Mouse (Mus musculus) adrenal gland, postnatal 4 days (tissue): Measurements from ENCODE around the gene Dusp14. TPM values are rescaled to one million over a fixed set of nuclear protein-coding genes. Genes with fewer than 3 reads are reported as not detected.

Experiments
- DNase-seq, 2 experiments: peaks; one replicate each; pipeline ENCODE4 v3.0.0; 2021 to 2022; ENCODE audit warnings: low spot score in 2 of 2, mixed read lengths in 2 of 2
- total RNA-seq, 2 experiments: library from RNA; stranded (reverse); gene quantifications; 2 replicates each; pipeline ENCODE4 v1.2.3; 2021

The Dusp14 gene
- total RNA-seq, 2 experiments from 2014 or later, result 4.5 to 6.3 TPM

DNA sequence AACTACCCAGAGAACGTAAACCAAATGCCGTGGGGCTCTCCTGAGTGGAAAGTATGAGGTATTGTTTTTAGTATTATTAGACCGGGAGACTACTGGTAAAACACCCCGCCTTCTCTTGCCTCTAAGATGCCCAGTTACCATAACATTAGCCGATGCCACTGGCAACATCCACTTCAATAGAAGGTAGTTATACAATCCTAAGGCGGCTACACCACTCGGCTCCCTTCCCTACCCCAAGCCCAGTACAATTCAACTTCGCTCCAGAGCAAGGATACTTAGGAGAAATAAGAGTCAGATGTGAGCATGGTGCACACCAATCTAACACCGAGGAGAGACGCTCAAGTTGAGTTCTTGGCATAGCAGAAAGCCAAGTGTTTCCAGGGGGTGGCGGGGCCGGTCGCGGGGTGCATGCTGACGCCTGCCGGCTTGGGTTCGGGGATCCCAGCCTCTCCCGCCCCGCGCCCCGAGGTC is 1.3 kb downstream of the Dusp14 start:
- no peak for DNase-seq

DNA sequence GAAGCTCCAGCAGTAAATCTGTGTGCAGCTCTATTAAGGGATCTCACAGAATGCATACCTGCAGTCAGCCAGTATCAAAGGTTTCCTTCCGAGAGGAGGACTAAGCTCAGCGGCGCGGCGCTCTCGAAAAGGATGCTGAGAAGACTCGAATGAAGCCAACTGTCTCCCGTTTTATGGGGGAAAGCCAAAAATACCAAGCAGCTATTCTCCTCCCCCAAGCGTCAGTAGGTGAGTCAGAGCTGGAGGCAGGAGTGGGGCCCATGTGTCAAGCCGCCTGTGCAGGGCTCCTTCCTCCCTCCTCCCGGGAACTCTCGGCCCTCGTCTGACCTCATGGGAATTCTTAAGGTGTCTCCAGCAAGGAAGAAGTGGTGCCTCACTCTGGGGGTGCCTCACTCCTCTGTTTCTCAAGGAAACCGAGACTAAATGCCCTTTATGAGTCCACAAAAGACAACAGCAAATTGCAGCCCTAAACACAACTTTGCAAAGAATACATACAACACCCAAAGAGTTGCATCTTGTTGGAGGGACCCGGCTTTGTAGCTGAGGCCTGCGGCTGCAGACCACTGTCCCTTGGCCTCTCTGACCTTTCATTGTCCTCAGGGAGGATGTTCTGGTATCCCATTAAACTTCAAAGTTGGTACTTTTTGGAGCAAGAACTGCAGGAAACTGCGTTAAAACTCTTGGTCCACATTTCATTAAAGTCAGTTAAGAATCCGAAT is 2.0 kb downstream of the Dusp14 start:
- no peak for DNase-seq

DNA sequence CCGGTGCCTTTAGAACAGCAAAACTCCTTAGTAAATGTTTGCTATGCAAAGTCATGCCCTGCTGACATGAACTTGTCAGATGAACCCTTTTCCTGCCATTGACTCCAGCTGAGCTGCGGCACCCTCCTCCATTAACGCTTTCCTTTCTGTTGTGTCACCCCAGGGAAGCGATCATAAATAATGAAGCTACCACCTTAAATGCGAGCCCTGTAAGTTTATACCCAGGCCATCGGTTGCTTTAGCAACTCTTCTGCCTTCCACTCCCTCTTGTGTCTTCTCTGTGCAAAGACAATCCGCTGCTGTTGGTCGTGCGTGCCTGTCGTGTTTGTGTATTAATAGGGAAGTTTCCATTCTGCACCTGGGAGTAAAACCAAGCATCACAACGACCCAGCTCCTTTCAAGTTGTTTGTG is 3.0 kb downstream of the Dusp14 start:
- no peak for DNase-seq

DNA sequence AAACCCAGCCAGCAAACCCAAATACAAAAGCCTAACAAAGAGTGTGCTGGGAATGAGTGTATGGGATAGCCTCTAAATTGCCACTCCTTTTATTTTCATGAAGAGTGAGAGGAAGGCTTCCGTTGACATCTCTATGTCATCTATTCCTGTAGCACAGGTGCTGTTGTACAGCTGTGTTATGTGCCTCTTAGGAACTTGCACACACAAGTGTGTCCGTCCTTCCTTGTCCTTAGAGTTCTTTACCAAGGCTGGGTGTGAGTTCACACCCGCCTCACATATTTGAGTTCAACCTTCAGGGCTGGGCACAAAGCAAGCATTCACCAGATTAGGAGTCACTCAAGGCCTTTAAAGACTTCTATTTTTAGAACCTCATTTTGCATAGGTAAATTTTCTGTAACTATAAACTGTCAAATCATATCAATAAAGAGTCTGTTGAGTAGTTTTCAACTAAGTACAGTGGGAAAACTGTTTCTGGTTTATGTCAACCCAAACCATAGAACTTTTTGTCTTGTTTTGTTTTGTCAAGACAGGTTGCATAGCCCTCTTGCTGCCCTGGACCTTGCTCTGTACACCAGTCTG is 5.3 kb downstream of the Dusp14 start:
- no peak for DNase-seq

DNA sequence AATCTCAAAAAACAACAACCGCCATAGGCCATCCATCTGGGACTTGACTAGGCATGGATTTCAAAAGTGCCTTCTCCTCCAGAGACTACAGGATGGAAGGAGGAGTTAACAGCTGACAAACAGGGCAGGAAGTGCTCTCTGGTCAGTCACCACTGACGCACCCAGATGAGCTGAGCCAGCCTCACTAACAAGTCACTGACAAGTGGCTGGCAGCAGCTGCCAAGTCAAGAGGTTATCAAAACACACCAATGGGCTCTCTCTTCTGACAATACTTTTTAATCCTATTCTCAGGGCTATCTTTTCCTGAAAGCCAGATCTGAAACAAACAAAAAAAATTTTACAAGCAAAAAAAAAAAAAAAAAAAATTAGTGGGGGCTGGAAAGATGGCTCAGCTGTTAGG is 6.3 kb downstream of the Dusp14 start:
- DNase-seq, result no peak

DNA sequence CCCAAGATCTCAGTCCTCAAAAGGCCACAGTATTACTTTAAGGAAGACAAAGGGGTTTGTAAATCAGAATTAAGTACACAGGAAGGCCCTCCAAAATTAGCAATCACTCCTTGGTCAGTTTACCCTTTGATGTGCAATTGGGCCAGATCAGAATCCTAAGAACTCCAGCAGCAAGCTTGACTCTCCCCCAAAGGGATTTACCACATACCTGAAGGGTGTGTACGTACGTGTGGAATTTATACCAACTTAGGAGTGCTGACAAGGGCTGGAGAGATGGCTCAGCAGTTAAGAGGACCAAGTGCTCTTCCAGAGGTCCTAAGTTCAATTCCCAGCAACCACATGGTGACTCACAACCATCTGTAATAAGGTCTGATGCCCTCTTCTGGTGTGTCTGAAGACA is 7.2 kb downstream of the Dusp14 start:
- DNase-seq, result no peak

DNA sequence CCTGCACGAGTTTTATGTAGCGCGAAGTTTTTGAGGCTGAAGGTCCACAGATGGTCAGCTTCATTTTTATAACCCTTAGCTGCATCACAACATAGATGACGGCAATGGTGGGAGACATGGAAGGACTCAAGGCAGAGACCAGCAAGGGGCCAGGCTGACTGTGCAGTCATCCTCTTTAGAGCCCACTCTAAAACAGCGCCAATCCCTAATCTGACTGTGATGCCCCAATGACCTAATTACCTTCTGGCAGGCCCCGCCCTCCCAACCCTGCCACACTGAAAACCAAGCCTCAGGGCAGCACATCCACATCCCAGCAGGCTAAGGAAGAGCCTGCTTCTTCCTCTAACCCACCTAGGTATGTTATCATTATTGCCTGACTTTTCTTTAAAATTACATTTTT is 8.4 kb downstream of the Dusp14 start:
- DNase-seq, result no peak

DNA sequence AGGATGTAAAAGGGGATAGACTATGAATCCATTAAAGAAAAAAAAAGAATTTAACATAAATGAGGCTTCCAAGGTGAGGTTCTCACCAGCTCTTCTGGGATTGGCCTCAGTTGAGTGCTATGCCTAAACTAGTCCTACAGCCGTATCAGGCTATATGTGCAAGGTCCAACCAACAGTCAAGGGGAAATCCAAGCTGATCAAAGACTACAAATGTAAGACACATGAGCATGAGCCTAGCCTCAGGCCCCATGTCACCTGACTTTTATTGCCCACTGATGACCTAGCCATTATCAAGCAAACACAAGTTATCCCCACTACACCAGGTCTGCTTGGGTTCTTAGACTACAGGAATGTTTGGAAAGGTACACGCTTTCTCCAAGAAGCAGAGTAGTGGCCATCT is 9.3 kb downstream of the Dusp14 start:
- DNase-seq, result no peak

DNA sequence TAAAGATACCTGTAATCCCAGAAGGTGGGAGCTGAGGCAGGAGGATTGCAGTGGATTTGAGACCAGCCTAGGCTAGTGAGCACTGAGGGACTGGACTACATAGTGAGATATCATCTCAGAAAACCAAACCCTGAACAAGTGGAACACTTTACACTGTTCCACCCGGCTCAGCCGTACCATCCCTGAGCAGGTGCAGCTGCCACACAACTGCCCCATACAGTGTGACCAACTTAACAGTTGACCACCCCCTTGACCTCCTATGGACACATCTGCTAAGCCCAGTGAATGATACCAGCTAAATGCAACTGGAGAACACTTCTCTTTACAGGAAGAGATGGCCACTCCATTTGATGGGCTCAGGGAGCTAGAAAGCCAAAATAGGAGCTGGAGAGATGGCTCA is 11.6 kb downstream of the Dusp14 start:
- no peak for DNase-seq

DNA sequence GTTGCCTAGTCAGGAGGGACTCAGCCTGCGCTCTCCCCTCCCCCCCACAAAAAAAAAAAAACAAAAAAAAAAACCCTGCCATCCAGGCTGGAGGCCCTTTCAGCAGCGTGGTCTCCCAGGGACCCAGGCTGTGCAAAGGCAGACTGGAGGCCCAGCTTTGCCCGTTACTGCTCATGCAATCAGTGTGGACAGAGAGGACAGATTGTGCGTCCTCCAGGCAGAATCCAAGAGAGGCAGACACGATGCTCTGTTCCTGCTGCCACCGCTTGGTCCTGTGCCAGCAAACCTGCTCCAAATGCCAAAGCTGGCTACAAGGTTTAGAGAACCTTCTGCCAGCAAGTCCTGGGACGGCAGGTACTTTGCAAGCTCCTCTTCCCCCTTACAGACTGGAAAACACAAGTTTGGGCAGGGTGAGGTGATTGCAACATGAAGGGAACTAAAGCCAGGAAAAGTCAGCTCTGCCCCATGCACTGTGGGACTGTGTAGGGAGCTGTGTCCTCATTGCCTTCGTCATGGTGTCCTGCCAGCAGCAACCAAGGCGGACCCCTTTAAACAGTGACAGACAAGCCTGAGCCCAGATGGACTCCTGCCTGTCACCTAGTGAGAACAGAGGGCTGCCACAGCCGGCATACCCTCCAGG is 15.4 kb downstream of the Dusp14 start:
- no peak for DNase-seq

DNA sequence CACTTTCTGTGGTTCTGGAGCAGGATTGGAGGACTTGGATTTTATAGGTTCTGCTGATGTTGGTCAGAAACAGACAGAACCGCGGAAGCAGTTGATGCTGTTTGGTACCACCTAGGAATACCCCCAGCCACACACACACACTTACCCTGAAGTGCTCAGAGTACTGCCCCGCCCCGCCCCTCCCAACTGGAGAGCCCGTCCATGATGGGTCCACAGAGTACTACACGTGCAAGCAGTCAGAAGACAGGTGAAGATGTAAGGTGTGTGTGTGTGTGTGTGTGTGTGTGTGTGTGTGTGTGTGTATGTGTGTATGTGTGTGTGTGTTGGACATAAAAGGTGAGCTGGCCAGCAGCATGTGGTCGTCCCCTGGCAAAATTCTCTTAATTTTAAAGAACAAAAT is 16.0 kb downstream of the Dusp14 start:
- no peak for DNase-seq

DNA sequence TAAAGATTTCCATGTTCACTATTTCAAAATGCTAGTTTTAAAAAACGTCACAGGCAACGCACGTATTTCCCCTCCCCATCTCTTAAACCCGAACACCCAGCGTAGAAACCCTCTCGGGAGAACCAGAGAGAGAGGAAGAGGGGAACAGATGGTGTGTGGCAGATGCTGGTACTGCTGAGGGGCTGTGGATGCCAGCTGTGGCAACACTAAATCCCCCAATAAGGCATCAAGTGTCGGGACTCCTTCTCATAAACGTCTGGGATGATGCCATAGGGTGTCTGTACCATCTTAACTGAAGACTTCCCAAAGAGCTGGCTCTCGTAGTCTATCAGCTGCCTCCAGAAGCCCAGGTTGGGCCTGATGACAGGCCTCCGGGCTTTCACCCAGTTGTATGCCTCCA is 20.6 kb downstream of the Dusp14 start:
- no peak for DNase-seq

DNA sequence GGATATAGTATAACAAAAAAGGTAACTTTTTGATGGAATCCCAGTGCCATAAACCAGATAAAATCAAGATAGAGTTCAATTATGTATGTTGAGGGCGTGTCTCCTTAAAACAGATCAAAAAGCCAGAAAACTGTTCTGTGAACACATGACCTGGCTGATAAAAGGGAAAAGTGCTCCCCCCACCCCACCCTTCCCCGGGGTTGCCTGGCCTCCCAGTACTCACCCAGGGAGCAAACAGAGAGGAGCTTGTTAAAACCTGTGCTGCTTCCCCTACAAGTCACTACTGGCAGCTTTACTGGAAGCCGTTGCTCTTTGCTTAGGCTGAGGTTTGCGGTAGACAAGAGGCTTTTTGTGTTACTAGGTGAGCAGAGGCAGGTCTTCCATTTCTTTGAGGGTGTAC is 21.8 kb downstream of the Dusp14 start:
- no peak for DNase-seq

DNA sequence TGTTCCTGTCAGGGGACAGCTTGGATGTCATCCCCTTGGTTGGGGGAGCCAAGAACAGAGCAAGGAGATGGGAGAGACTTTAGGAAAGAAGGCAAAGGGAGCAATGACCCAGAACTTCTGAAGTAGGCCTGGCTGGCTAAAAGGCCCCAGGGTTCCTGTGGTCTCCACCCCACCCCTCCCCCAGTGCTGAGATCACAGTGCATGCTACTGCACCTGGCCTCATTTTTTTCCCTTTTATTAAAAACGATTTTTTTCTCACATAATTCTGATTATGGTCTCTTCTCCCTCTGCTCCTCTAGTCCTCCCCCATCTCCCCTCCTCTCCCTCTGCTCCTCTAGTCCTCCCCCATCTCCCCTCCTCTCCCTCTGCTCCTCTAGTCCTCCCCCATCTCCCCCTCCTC is 24.1 kb downstream of the Dusp14 start:
- DNase-seq, result no peak

DNA sequence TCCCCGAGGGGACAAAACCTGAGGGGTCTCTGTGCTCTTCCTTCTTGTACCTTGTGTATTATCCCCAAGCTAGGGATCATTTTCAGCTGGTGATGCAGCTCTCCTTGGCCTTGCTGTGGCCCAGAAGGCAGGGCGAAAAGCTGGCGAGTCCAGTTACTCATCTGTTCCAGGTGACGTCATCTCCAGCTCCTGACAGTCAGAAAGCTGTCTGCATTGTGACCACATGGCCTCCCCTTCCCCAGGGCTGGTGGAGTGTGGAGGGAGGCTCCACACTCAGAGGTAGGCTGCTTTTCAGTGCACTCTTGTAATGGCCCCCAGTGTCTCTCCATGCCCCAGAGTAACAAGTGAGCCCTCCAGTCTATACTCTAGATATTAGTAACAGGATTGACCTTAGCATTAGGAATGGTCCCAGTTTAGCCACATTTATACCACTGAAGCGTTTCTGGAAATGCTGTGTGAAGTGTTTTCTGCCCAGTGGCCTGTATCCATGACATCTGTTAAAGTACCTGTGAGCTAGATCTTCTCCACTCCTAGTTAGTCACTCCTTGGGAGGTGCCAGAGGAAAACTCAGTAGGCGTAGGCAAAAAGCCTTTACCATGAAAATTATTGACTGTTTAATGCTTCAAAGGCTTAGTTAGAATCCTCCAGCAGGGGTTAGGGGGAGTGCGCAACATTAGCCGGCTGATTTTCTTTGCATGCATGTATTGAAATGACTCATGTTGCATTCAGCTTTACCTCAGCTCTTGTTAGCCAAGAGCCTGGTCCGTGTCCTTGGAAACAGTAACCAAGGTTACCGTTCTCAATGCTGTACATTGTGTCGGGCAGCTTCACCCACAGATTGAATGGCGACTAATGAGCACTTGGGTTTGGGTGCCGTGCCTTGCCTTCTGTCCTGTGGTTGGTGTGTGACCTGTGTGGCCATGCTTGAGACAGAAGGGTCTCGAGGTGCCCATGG is 26.0 kb downstream of the Dusp14 start:
- no peak for DNase-seq

DNA sequence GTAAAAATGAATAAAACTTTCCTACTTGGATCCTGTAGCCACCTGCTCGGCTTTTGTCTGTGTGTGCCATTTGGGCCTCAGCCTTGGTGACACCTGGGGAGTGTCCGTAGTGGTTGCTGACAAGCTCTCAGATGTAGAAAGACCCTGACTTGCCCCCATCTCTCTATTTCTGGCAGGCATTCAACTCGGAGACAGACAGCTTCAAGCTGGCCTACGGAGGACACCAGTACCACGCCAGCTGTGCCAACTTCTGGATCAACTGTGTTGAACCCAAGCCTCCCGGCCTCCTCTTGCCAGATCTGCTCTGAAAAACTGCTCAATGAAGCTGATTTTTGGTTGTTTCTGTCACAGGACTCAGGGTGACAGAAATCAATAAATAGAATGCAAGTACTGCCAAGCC is 28.4 kb downstream of the Dusp14 start:
- no peak for DNase-seq

DNA sequence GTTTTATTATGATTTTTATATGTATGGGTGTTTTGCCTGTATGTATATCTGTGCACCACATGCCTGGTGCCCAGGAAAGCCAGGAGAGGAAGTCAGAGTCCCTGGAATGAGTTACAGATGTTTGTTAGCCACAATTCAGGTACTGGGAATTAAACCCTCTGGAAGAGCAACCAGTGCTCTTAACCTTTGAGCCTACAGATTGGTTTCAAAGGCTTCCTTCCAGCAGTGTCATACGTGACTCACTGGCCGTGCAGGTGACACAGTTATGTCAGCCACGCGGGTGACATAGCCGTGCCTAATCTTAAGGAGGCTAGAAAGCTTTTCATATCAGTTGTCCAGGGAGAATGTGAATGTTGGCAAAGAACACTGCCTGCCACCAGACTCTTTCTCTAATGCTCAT is 35.4 kb downstream of the Dusp14 start:
- no peak for DNase-seq

DNA sequence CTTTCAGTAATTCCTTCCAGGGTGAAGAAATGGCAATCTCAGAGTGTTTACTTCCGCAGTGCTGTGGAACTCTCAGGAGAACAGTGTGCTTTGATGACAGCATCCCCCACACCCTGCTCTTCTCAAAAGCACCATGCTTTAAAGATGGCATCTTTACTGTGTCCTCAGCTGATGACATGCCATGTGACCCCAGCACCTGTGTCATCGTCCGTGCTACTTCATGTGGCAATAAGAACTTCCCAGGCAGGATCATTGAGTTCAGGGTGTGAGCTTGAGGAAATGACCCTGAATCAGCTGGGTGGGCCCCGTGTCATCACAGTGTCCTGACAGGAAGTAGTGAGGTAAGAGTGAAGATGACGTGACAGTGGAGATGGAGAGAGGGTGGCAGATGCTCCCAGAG is 36.5 kb downstream of the Dusp14 start:
- DNase-seq, result no peak

DNA sequence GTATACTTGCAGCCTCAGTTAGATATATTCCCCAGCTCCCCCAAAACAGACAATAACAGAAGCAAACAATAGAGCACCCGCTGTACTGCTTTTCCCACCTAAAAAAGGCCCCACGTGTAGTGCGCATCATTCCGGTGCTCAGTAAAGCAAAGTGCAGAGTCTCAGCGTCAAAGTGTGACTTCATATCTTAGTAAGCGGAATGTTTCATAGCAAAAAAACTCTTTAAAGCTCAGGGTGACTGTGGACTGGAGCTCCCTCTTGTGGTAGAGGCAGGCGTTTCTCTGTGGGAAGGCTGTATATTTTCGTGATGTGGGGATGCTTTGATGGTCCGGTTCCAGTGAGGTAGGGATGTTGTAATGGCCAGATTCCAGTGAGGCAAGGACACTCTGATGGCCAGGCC is 37.1 kb downstream of the Dusp14 start:
- peak; percentile 33 to 52 for DNase-seq

DNA sequence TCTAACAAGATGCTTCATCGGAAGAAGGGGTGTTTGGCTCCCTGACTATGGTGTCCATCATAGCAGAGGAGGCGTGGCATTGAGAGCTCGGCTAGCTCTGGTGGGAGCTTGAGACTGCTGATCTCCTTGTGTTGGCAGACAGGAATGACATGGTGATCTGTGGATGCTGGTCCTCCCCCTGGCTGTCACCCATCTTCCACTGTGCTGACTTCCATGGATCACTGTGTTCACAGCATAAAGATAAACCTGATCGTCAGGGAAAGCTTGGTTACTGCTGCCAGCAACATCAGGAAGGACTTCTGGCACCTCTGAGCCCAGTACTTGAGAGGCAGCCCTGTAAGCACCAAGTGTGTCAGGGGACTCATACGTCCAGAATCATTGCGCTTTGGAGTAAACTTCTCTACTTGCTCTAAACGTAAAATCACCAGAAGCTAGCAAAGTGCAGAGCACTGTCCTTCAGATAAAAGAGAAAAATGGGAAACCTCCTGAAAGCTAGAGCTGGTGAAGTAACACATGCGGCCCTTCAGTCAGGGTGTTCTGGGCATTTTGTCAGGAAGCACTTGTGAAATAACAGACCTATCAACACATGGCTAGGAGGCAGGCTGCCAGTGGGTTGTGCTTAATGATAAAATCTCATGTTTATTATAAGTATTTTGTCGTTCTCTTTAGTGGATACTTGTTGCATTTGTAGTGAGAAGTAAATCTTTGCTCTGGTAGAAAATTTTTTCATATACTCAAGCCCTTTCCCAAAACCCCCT is 40.6 kb downstream of the Dusp14 start:
- no peak for DNase-seq

DNA sequence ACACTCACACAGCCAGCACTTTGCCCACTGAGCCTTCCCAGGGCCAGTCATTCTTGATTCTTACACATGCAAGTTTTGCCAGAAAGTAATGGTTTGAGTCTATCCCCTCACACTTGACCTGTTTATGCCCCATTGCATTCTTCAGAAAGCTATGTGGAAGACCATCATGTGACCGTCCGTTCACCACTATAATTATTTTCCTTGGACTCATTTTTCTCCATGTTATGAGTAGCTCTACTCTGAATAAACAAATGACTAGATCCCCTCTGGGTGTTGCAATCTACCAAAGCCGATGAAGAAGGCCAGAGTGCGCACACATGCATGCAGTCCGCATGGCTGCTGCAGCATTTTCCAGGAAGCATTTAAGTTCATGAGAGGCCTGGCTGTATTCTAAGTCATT is 41.8 kb downstream of the Dusp14 start:
- DNase-seq, result no peak
